Mouse (Mus musculus): Measurements from ENCODE around the gene Ppox.

GRCm38 (mm10) chr1:171260316-171260715 lies 20.7 kb downstream of the Ppox start:
- TF ChIP-seq POLR2A (IDR thresholded peaks at IDR 0.05; ENCODE audit: insufficient read depth, low read depth, low read length), result no peak
- no peak for TF ChIP-seq CTCF (IDR thresholded peaks at IDR 0.05)
- no peak for TF ChIP-seq EP300 (IDR thresholded peaks at IDR 0.05; ENCODE audit: insufficient read depth, low read depth, low read length)

Measured in heart, adult 2 months (tissue).